Mouse (Mus musculus): ENCODE measurements around the gene Capza1. TPM values are rescaled to one million over a fixed set of nuclear protein-coding genes. Genes with fewer than 3 reads are reported as not detected.
A peak's percentile ranks its signal among the peaks of the same experiment; 100 is the strongest.
"Not testable (repeated sequence)": the region's sequence is repeated elsewhere in the genome, so short reads cannot be mapped to it uniquely, and the experiment has no call there.

Gene Capza1
- polyA plus RNA-seq (2014; fragmentation: Nextera tagmentation; extraction: Ambion mirVana) = 207 and 217 TPM in 2 replicates

- ATAC-seq = peak; percentile 97
Measured at GRCm38 (mm10) chr3:104863786-104864650, at the start of gene Capza1, which contains the start of gene St7l. Gene Capza1, minus strand, starts transcription at chr3:104864505. Gene St7l, plus strand, starts transcription at chr3:104864005.

GRCm38 (mm10) chr3:104909195-104909594, 44.9 kb upstream of the Capza1 start:
- H3K4me3 ChIP-seq (ENCODE audit: low read depth, low read length) = no peak overlapping the region
- H3K4me2 ChIP-seq (ENCODE audit: low read length) = no peak overlapping the region
- H3K9me3 ChIP-seq (replicated peaks; ENCODE audit: control insufficient read depth, low read length) = no peaks in the 10 kb centered on the region
- H3K9ac ChIP-seq (ENCODE audit: low read length) = no peak overlapping the region
- 89% methylated on average over 6 of the region's 6 CpGs for WGBS
- DNase-seq (ENCODE audit: low spot score) (no peak), ATAC-seq (no peak)
- H3K27me3 ChIP-seq (replicated peaks; ENCODE audit: control insufficient read depth, insufficient read depth, low read length) = no peaks in the 10 kb centered on the region
- H3K4me1 ChIP-seq (ENCODE audit: control insufficient read depth, insufficient read depth, low read length) = no peaks in the 10 kb centered on the region
- no peak overlapping the region for H3K27ac ChIP-seq (ENCODE audit: low read depth, low read length)
- peaks cover 20% of the 10 kb centered on the region; the same call in 1 of the 2 replicates for H3K36me3 ChIP-seq (ENCODE audit: control insufficient read depth, insufficient read depth, low read length)

More at GRCm38 (mm10) chr3:104863786-104864650, at the start of gene Capza1, which contains the start of gene St7l:
- DNase-seq (ENCODE audit: low spot score) = peak; percentile 92
- H3K4me3 ChIP-seq (ENCODE audit: low read depth, low read length) = peak within 1 kb of the TSS; percentile 98
- H3K36me3 ChIP-seq (ENCODE audit: control insufficient read depth, insufficient read depth, low read length) = peaks cover 6% of the 10 kb centered on the region; the same call in 1 of the 2 replicates
- H3K27ac ChIP-seq (ENCODE audit: low read depth, low read length) = peak within 1 kb of the TSS; percentile 94
- WGBS = under 1% methylated on average over 43 of the region's 43 CpGs
- no peaks in the 10 kb centered on the region for H3K9me3 ChIP-seq (replicated peaks; ENCODE audit: control insufficient read depth, low read length)
- no peaks in the 10 kb centered on the region for H3K27me3 ChIP-seq (replicated peaks; ENCODE audit: control insufficient read depth, insufficient read depth, low read length)
- peak within 1 kb of the TSS; percentile 72 for H3K4me2 ChIP-seq (ENCODE audit: low read length)
- peak within 1 kb of the TSS; percentile 96 for H3K9ac ChIP-seq (ENCODE audit: low read length)
- peaks cover 18% of the 10 kb centered on the region for H3K4me1 ChIP-seq (ENCODE audit: control insufficient read depth, insufficient read depth, low read length)

- no peak overlapping the region for H3K27ac ChIP-seq (ENCODE audit: low read depth, low read length)
- no peak for ATAC-seq
- H3K9me3 ChIP-seq (replicated peaks; ENCODE audit: control insufficient read depth, low read length) = no peaks in the 10 kb centered on the region
- H3K4me3 ChIP-seq (ENCODE audit: low read depth, low read length) = no peak overlapping the region
- H3K9ac ChIP-seq (ENCODE audit: low read length) = no peak overlapping the region
- no peak overlapping the region for H3K4me2 ChIP-seq (ENCODE audit: low read length)
- DNase-seq (ENCODE audit: low spot score) = no peak
- peaks cover 24% of the 10 kb centered on the region; the same call in 1 of the 2 replicates for H3K36me3 ChIP-seq (ENCODE audit: control insufficient read depth, insufficient read depth, low read length)
- no peaks in the 10 kb centered on the region for H3K27me3 ChIP-seq (replicated peaks; ENCODE audit: control insufficient read depth, insufficient read depth, low read length)
- no peaks in the 10 kb centered on the region for H3K4me1 ChIP-seq (ENCODE audit: control insufficient read depth, insufficient read depth, low read length)
- 93% methylated on average over 3 of the region's 3 CpGs for WGBS
Measured at GRCm38 (mm10) chr3:104906007-104906406, 41.7 kb upstream of the Capza1 start.

- 91% methylated on average over 4 of the region's 4 CpGs for WGBS
- Histone ChIP-seq H3K9ac (ENCODE audit: low read length) (no peak overlapping the region), H3K36me3 (ENCODE audit: control insufficient read depth, insufficient read depth, low read length) (peaks cover 24% of the 10 kb centered on the region; the same call in 1 of the 2 replicates)
Measured at GRCm38 (mm10) chr3:104905389-104905788, 41.1 kb upstream of the Capza1 start.

GRCm38 (mm10) chr3:104901154-104901553, 36.8 kb upstream of the Capza1 start:
- no peak overlapping the region for H3K4me3 ChIP-seq (ENCODE audit: low read depth, low read length)
- no peak overlapping the region for H3K9ac ChIP-seq (ENCODE audit: low read length)
- H3K27ac ChIP-seq (ENCODE audit: low read depth, low read length) = no peak overlapping the region
- no peaks in the 10 kb centered on the region for H3K4me1 ChIP-seq (ENCODE audit: control insufficient read depth, insufficient read depth, low read length)
- 93% methylated on average over 4 of the region's 4 CpGs for WGBS
- H3K4me2 ChIP-seq (ENCODE audit: low read length) = no peak overlapping the region
- no peak for ATAC-seq
- no peak for DNase-seq (ENCODE audit: low spot score)
- H3K36me3 ChIP-seq (ENCODE audit: control insufficient read depth, insufficient read depth, low read length) = peaks cover 36% of the 10 kb centered on the region
- H3K27me3 ChIP-seq (replicated peaks; ENCODE audit: control insufficient read depth, insufficient read depth, low read length) = no peaks in the 10 kb centered on the region
- no peaks in the 10 kb centered on the region for H3K9me3 ChIP-seq (replicated peaks; ENCODE audit: control insufficient read depth, low read length)

More at GRCm38 (mm10) chr3:104905389-104905788, 41.1 kb upstream of the Capza1 start:
- Histone ChIP-seq H3K4me1 (ENCODE audit: control insufficient read depth, insufficient read depth, low read length) (no peaks in the 10 kb centered on the region), H3K4me3 (ENCODE audit: low read depth, low read length) (no peak overlapping the region), H3K27me3 (replicated peaks; ENCODE audit: control insufficient read depth, insufficient read depth, low read length) (no peaks in the 10 kb centered on the region), H3K27ac (ENCODE audit: low read depth, low read length) (no peak overlapping the region), H3K9me3 (replicated peaks; ENCODE audit: control insufficient read depth, low read length) (no peaks in the 10 kb centered on the region), H3K4me2 (ENCODE audit: low read length) (no peak overlapping the region)
- no peak for DNase-seq (ENCODE audit: low spot score)
- no peak for ATAC-seq

GRCm38 (mm10) chr3:104896141-104896540, 31.8 kb upstream of the Capza1 start:
- no peak overlapping the region for H3K4me3 ChIP-seq (ENCODE audit: low read depth, low read length)
- peak; percentile 56 for DNase-seq (ENCODE audit: low spot score)
- H3K27me3 ChIP-seq (replicated peaks; ENCODE audit: control insufficient read depth, insufficient read depth, low read length) = no peaks in the 10 kb centered on the region
- H3K4me2 ChIP-seq (ENCODE audit: low read length) = no peak overlapping the region
- H3K36me3 ChIP-seq (ENCODE audit: control insufficient read depth, insufficient read depth, low read length) = peaks cover 40% of the 10 kb centered on the region
- 17% methylated on average over 3 of the region's 3 CpGs for WGBS
- no peak overlapping the region for H3K9ac ChIP-seq (ENCODE audit: low read length)
- no peak for ATAC-seq
- no peaks in the 10 kb centered on the region for H3K4me1 ChIP-seq (ENCODE audit: control insufficient read depth, insufficient read depth, low read length)
- H3K9me3 ChIP-seq (replicated peaks; ENCODE audit: control insufficient read depth, low read length) = no peaks in the 10 kb centered on the region
- no peak overlapping the region for H3K27ac ChIP-seq (ENCODE audit: low read depth, low read length)

GRCm38 (mm10) chr3:104888585-104888984, 24.3 kb upstream of the Capza1 start:
- no peak for ATAC-seq
- H3K27ac ChIP-seq (ENCODE audit: low read depth, low read length) = no peak overlapping the region
- no peaks in the 10 kb centered on the region for H3K4me1 ChIP-seq (ENCODE audit: control insufficient read depth, insufficient read depth, low read length)
- H3K27me3 ChIP-seq (replicated peaks; ENCODE audit: control insufficient read depth, insufficient read depth, low read length) = no peaks in the 10 kb centered on the region
- no peak for DNase-seq (ENCODE audit: low spot score)
- no peak overlapping the region for H3K4me3 ChIP-seq (ENCODE audit: low read depth, low read length)
- no peaks in the 10 kb centered on the region for H3K9me3 ChIP-seq (replicated peaks; ENCODE audit: control insufficient read depth, low read length)
- 93% methylated on average over 3 of the region's 3 CpGs for WGBS
- no peak overlapping the region for H3K9ac ChIP-seq (ENCODE audit: low read length)
- H3K4me2 ChIP-seq (ENCODE audit: low read length) = no peak overlapping the region
- H3K36me3 ChIP-seq (ENCODE audit: control insufficient read depth, insufficient read depth, low read length) = peaks cover 29% of the 10 kb centered on the region

- ATAC-seq = no peak
- no peaks in the 10 kb centered on the region for H3K27me3 ChIP-seq (replicated peaks; ENCODE audit: control insufficient read depth, insufficient read depth, low read length)
- no peak overlapping the region for H3K27ac ChIP-seq (ENCODE audit: low read depth, low read length)
- H3K9ac ChIP-seq (ENCODE audit: low read length) = no peak overlapping the region
- H3K4me3 ChIP-seq (ENCODE audit: low read depth, low read length) = no peak overlapping the region
- DNase-seq (ENCODE audit: low spot score) = peak; percentile 3
- H3K4me1 ChIP-seq (ENCODE audit: control insufficient read depth, insufficient read depth, low read length) = peaks cover 10% of the 10 kb centered on the region
- H3K4me2 ChIP-seq (ENCODE audit: low read length) = no peak overlapping the region
- no peaks in the 10 kb centered on the region for H3K9me3 ChIP-seq (replicated peaks; ENCODE audit: control insufficient read depth, low read length)
- peaks cover 49% of the 10 kb centered on the region for H3K36me3 ChIP-seq (ENCODE audit: control insufficient read depth, insufficient read depth, low read length)
Measured at GRCm38 (mm10) chr3:104869611-104870010, 5.3 kb upstream of the Capza1 start.

- H3K4me2 ChIP-seq (ENCODE audit: low read length) = peak overlapping the region; percentile 72
- H3K36me3 ChIP-seq (ENCODE audit: control insufficient read depth, insufficient read depth, low read length) = peaks cover 22% of the 10 kb centered on the region
- not testable (repeated sequence) for H3K9ac ChIP-seq (ENCODE audit: low read length); H3K4me3 ChIP-seq (ENCODE audit: low read depth, low read length); DNase-seq (ENCODE audit: low spot score); H3K9me3 ChIP-seq (replicated peaks; ENCODE audit: control insufficient read depth, low read length); H3K27me3 ChIP-seq (replicated peaks; ENCODE audit: control insufficient read depth, insufficient read depth, low read length); H3K27ac ChIP-seq (ENCODE audit: low read depth, low read length); ATAC-seq
- peaks cover 18% of the 10 kb centered on the region for H3K4me1 ChIP-seq (ENCODE audit: control insufficient read depth, insufficient read depth, low read length)
Measured at GRCm38 (mm10) chr3:104866674-104867073, 2.4 kb upstream of the Capza1 start.
